Mouse (Mus musculus) E14TG2a.4 (cell line): ENCODE data around the gene Sept6.

Experiments
- H3K27me3 ChIP-seq: 2 replicates; pipeline ENCODE4 v1.6.1; 2014; ENCODE audit warnings: low read length, control low read depth; ENCODE audit not compliant: insufficient read depth
- H3K36me3 ChIP-seq: 2 replicates; pipeline ENCODE4 v1.6.1; 2014; ENCODE audit warnings: low read length, control low read depth; ENCODE audit not compliant: insufficient read depth
- H3K4me1 ChIP-seq: replicated peaks from 2 replicates; pipeline ENCODE4 v1.6.1; 2014; ENCODE audit warnings: low read depth, low read length, control low read depth
- H3K4me3 ChIP-seq: replicated peaks from 2 replicates; pipeline ENCODE4 v1.5.1; 2014; ENCODE audit warnings: mild to moderate bottlenecking, low read length
- H3K9me3 ChIP-seq: 2 replicates; pipeline ENCODE4 v1.6.1; 2014; ENCODE audit warnings: low read length, control low read depth
- CTCF ChIP-seq: conservative IDR thresholded peaks from 2 replicates; pipeline ENCODE4 v1.5.1; 2014; ENCODE audit warnings: low read length
- NANOG ChIP-seq: IDR thresholded peaks from 2 replicates; pipeline ENCODE4 v1.6.1; 2014; ENCODE audit warnings: borderline replicate concordance, low read length, mixed read lengths
- POU5F1 ChIP-seq: IDR thresholded peaks from 2 replicates; pipeline ENCODE4 v1.6.1; 2014; ENCODE audit warnings: low read length, borderline replicate concordance

The Sept6 gene

GRCm38 (mm10) chrX:36935326-36935966 is 56.1 kb downstream of the Sept6 start:
- no peak for TF ChIP-seq NANOG
- no peak for TF ChIP-seq CTCF
- TF ChIP-seq POU5F1 = no peak
- Histone ChIP-seq H3K4me3 (no peak overlapping the region), H3K9me3 (no peaks in the 10 kb centered on the region), H3K27me3 (no peaks in the 10 kb centered on the region), H3K36me3 (no peaks in the 10 kb centered on the region), H3K4me1 (no peaks in the 10 kb centered on the region)

DNA sequence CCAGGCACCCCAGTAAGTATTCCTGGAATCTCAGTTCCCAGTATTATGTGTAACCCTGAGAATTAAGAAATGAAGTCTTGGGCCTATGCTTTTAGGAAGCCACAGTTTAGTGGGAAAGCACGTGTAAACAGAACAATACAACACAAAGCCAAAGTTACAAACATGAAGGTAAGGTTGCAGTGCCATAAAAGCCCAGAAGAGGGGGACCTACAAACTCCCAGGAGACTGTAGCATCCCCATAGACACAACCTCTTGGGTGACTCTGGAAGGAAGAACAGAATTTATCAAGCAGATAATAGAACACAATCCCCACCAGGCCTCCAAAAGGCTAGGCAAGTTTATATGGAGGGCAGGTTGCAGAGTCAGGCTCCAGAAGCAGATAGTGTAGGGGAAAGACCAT is 61.0 kb downstream of the Sept6 start:
- TF ChIP-seq CTCF = peak; percentile 46; the same call in 1 of the 2 replicates
- TF ChIP-seq POU5F1 = no peak
- TF ChIP-seq NANOG = no peak
- no peaks in the 10 kb centered on the region for H3K36me3 ChIP-seq
- no peaks in the 10 kb centered on the region for H3K27me3 ChIP-seq
- H3K4me1 ChIP-seq = peaks cover 13% of the 10 kb centered on the region
- H3K9me3 ChIP-seq = no peaks in the 10 kb centered on the region
- no peak overlapping the region for H3K4me3 ChIP-seq

- no peaks in the 10 kb centered on the region for H3K9me3 ChIP-seq
- no peaks in the 10 kb centered on the region for H3K27me3 ChIP-seq
- TF ChIP-seq NANOG (no peak), CTCF (no peak), POU5F1 (no peak)
- H3K4me3 ChIP-seq = no peak overlapping the region
- H3K36me3 ChIP-seq = no peaks in the 10 kb centered on the region
- H3K4me1 ChIP-seq = peaks cover 13% of the 10 kb centered on the region
Measured at GRCm38 (mm10) chrX:36929694-36930093, 61.9 kb downstream of the Sept6 start.

DNA sequence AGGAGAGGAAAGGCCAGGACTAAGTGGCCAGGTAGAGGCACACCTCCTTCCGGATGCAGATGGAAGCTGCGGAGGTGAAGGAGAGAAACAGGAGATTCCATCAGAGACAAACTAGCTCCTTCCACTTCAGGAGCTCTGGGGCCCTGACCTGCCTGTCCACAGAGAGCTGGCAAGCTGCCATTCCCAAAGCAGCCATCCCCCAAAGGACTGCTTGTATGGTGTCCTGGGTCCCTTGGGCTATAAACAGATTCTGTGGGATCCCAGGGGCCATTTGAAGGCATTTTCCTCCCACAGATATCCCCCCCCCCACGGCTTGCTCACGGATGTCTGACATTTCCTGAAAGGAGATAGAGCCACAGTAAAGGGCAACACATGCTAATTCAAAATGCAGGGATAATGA is 62.8 kb downstream of the Sept6 start:
- Histone ChIP-seq H3K36me3 (no peaks in the 10 kb centered on the region), H3K27me3 (no peaks in the 10 kb centered on the region), H3K9me3 (no peaks in the 10 kb centered on the region), H3K4me1 (peaks cover 13% of the 10 kb centered on the region), H3K4me3 (no peak overlapping the region)
- no peak for TF ChIP-seq CTCF
- TF ChIP-seq NANOG = no peak
- no peak for TF ChIP-seq POU5F1

DNA sequence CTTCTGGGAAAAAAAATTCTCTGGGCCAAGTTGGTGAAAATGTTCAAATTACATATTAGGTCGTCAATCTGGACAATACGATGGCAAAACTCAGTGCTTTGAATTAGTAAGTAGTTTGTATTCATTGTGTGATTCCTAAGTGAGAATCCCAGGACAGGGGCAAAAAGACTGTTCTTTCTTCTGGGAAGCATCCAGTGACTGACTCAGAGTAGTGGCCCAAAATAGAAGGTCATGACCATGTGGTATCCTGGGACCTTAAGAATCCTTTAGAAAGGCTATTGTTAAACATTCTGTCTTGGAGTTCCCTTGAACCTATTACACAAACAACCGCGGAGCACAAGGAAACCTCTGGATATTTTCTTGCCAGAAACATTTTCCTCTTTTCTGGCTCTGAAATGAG is 70.2 kb downstream of the Sept6 start:
- H3K9me3 ChIP-seq = no peaks in the 10 kb centered on the region
- TF ChIP-seq CTCF = no peak
- no peak for TF ChIP-seq NANOG
- TF ChIP-seq POU5F1 = no peak

DNA sequence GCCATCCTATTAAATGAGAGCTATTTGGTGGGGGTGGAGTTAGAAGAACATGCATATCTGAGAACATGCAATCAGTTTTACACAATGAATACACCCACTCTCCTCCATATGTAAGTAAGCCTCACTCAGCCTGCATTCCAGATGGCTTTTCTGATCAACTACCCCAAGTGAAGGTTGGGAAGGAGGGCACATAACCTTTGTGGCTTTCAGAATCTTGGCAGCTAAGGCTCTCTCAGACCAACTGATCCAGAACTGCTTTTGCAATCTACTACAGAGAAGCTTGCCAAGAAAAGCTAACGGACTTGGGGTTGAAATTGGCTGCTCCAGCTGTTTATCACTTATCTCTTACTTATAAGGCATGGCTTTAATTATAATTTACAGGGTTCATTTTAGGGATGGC is 73.8 kb downstream of the Sept6 start:
- Histone ChIP-seq H3K4me1 (0 out of 2 replicates have a peak, but pooled peaks cover 4% of the 10 kb centered on the region), H3K9me3 (no peaks in the 10 kb centered on the region), H3K27me3 (no peaks in the 10 kb centered on the region), H3K36me3 (no peaks in the 10 kb centered on the region), H3K4me3 (no peak overlapping the region)
- TF ChIP-seq POU5F1 = no peak
- TF ChIP-seq NANOG = no peak

More for the DNA sequence above, 70.2 kb downstream of the Sept6 start:
- H3K36me3 ChIP-seq = no peaks in the 10 kb centered on the region
- H3K4me1 ChIP-seq = no peaks in the 10 kb centered on the region
- H3K4me3 ChIP-seq = no peak overlapping the region
- H3K27me3 ChIP-seq = no peaks in the 10 kb centered on the region

GRCm38 (mm10) chrX:36911343-36911742 is 80.3 kb downstream of the Sept6 start:
- TF ChIP-seq POU5F1 (no peak), CTCF (peak; percentile 55), NANOG (no peak)
- 0 out of 2 replicates have a peak, but pooled peaks cover 4% of the 10 kb centered on the region for H3K4me1 ChIP-seq
- no peaks in the 10 kb centered on the region for H3K36me3 ChIP-seq

DNA sequence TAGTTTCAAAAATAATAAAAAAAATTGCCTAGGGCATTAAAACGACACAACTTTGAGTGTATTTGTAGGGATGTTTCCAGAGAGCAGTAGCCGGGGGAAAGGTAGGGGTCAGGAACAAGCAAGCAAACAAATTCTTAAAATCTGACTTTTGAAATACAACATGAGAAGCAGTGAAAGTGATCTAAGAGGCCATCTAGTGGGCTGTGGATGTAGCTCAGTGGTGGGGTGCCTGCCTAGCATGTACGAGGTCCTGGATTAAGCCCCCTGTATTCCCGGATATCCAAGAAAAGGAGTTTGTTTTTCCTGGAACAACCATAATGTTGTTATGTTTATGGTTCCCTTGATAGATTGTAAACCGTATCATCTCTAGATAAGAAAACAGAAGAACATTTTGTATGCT is 85.1 kb downstream of the Sept6 start:
- H3K36me3 ChIP-seq = no peaks in the 10 kb centered on the region
- no peak overlapping the region for H3K4me3 ChIP-seq
- H3K27me3 ChIP-seq = no peaks in the 10 kb centered on the region
- TF ChIP-seq CTCF (no peak), POU5F1 (no peak), NANOG (no peak)
- H3K9me3 ChIP-seq = no peaks in the 10 kb centered on the region
- peaks cover 9% of the 10 kb centered on the region for H3K4me1 ChIP-seq

More at GRCm38 (mm10) chrX:36911343-36911742, 80.3 kb downstream of the Sept6 start:
- Histone ChIP-seq H3K27me3 (no peaks in the 10 kb centered on the region), H3K4me3 (no peak overlapping the region), H3K9me3 (no peaks in the 10 kb centered on the region)
